Mouse (Mus musculus) embryo, embryonic 9.5 days (tissue): Measurements from ENCODE around the gene 6030458C11Rik.

Source experiments
- DNase-seq: peaks from one replicate; pipeline ENCODE4 v3.0.0-alpha.2; 2017; ENCODE audit errors: extremely low spot score

6030458C11Rik gene

DNA sequence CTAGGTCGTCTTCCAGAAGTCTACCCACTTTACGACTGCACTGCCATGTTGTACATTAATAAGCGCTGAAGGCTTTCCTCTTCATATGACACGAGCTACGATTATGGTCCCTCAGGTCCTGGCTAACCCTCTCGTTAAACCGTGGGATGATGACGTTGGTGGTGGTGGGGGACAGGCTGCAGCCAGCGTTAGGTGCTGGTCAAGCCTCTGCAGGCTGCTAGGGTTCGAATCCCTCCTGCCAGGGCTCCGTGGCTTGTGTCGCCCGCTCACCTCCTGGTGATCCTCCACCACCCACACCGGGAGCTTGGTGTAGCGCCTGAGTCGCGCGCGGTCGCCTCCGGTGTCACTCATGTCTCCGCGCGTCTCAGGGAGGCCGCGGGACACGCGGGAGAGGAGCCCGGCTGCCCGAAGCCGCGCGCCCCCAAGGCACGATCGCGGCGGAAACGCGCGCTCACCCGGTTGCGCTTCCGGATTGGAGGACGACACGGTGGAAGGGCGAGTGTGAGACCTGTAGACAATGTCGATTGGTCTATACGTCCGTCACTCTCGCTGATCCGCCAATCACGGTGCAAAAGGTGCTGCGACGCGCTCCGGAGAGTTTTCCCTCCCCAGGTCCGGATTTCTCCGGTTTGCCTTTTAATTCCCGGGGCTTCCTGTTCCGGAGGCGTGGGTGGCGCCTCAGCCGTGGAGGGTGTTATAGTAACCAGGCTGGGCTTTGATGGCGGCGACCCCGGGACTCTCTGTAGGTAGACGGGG, at the start of gene 6030458C11Rik, which contains the start of gene Drosha:
Gene 6030458C11Rik, minus strand, starts transcription at position 453 of the 756 bp plus-strand sequence.
Gene Drosha, plus strand, starts transcription at position 619 of the 756 bp plus-strand sequence.
- DNase-seq = peak; percentile 96

- DNase-seq = no peak
These were observed 42.8 kb upstream of the 6030458C11Rik start for GRCm38 (mm10) chr15:12867269-12867668.

GRCm38 (mm10) chr15:12865595-12866314, 41.3 kb upstream of the 6030458C11Rik start:
- no peak for DNase-seq

DNA sequence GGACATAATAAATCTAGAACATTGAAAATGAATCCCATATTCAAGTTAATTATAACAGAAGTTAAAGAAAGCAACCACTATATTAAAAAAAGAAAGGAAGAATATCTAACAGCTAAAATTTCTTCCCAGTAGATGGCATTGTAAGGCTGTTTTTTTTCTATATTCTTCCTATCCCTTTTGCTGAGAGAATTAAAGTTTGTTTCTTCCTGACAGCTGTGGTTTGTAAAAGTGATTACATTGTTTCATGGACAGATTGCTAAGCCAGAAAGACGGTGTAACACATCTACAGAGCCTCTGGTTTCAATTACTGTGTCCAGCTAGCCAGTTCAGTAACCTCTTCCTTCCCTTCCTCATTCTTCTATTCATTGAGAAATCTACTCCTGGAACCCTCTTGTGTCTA, 39.2 kb upstream of the 6030458C11Rik start:
- DNase-seq = no peak

GRCm38 (mm10) chr15:12862061-12862460, 37.6 kb upstream of the 6030458C11Rik start:
- no peak for DNase-seq

DNA sequence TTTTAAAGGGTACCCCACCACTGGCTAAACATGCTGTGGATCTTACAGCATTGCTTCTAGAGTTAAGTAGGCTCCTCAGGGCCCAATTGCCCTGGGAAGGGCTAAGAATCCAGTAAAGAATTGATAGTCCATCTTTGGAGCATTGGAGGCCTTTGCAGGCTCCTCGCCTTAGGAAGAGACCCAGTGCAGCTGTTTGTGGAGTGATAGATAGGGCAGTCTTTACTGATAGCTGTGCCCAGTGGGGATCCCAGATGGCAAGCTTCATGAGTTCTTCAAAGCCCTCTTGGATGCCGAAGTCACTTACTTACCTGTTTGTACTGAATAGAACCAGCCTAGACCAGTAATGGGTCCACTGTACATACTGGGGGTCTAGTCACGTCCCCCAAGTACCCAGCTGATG, 34.2 kb upstream of the 6030458C11Rik start:
- DNase-seq = no peak

DNA sequence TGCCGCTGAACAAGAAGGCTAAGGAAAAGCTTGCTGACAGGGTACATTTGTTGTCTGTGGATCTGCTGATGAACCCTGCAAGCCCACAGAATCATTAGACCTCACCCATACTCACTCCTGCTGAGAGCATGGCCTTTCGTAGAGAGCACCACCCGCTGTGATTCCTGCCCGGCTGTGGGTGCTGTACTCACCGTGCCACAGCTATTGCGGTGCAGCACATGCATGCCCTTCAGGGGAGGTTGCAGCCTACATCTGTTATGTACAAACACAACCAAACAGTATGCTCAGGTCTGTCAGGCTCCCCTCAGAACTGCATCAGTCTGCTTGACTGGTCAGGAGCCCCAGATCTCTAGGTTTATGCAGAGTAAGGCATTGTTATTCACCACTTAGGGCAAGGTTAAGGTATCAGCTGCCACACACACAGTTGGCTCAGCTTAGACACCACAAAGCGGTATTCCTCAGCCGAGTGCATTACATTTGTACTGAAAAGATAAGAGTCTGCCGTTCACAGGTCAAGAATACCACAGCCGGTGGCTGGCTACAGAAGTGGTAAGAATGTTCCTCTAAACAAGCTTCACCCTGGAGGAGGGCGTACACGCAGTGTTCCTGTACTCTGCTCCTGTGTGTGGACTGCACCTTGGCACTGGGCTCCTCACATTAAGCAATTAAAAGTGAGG, 33.5 kb upstream of the 6030458C11Rik start:
- DNase-seq = no peak

- DNase-seq = no peak
These were observed 32.3 kb upstream of the 6030458C11Rik start for GRCm38 (mm10) chr15:12856780-12857179.

- DNase-seq = no peak
These were observed 29.0 kb upstream of the 6030458C11Rik start for GRCm38 (mm10) chr15:12853471-12853870.

DNA sequence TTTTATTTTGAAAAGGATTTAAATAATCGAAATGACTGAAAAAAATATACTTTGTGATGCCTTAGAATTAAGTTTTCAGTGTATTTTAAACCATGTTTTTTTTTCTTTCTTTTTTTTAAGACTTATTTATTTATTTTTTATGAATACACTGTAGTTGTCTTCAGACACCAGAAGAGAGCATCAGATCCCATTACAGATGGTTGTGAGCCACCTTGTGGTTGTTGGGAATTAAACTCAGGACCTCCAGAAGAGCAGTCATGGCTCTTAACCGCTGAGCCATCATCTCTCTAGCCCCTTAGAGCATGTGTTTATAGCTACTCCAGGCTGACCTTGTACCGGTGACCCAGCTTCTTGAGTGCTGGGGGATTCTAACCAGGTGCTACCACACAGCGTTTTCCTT, 24.9 kb upstream of the 6030458C11Rik start:
- DNase-seq = no peak

DNA sequence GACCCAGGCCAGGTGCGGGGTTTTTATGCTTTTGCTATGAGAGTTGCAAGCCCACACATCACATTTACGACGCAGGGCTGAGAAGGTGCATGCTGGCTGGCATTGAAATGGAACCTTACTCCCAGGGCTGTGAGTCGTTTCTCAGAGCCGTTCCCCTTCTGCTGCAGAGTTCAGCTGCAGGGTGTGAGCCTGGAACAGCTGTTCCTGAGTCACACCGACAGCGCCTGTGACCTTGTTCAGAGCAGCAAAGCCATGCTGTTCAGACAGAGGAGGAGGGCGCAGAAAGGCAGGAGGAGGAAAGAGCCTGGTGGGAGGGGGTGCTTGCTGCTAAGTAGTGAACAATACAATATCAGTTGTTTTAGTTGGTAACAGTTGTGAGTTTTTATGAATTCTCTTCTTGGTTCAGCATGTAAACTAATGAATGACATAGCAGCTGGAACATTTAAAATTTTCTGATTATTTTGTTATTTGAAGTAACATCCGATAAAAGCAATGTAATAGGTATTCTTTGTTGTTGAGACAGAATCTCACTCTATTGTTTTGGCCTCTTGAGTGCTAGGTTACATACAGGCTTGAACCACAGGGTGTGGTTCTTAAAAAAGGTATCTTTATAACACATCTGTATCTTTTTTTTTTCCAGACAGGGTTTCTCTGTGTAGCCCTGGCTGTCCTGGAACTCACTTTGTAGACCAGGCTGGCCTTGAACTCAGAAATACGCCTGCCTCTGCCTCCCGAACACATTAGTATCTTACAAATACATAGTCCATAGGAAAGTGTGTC, 23.9 kb upstream of the 6030458C11Rik start:
- no peak for DNase-seq

DNA sequence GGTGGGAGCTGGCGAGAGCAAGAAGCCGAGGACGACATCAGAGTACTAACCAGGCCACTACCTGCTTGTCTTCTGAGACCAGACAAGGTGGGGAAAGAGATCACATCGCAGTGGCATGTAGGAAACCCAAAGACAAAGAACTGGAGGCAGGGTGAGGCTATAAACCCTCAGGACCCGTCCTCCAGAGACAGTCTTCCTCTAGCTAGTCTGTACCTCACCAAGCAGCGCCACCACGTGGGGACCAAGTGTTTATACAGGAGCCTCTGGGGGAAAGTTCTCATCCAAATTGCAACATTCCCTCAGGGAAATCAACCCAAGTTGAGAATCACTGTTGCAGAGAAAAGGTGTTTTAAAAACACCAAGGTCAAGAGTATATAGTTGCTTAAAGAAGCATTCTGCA, 18.4 kb upstream of the 6030458C11Rik start:
- DNase-seq = no peak

DNA sequence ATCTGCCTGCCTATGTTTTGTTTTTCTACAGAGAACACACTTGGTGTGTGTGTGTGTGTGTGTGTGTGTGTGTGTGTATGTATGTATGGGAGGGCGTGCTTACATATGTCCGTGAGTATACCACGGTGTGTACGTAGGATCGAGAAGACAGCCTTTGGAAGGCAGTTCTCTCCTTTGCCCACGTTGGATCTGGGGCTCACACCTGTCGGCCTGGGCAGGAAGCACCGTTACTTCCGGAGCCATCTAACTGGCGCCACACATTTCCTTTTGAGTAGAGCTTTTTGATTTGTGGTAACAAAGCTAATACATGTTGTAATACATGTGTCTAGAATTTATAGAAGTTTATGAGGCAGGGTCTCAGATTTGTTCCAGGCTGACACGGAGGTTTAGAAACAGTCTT, 16.3 kb upstream of the 6030458C11Rik start:
- DNase-seq = no peak

GRCm38 (mm10) chr15:12834231-12834630, 9.8 kb upstream of the 6030458C11Rik start:
- DNase-seq = no peak

- DNase-seq = no peak
These were observed 8.9 kb upstream of the 6030458C11Rik start for GRCm38 (mm10) chr15:12833385-12833784.

- DNase-seq = no peak
These were observed 8.2 kb upstream of the 6030458C11Rik start for GRCm38 (mm10) chr15:12832599-12832998.

GRCm38 (mm10) chr15:12829878-12830277, 5.4 kb upstream of the 6030458C11Rik start:
- no peak for DNase-seq

DNA sequence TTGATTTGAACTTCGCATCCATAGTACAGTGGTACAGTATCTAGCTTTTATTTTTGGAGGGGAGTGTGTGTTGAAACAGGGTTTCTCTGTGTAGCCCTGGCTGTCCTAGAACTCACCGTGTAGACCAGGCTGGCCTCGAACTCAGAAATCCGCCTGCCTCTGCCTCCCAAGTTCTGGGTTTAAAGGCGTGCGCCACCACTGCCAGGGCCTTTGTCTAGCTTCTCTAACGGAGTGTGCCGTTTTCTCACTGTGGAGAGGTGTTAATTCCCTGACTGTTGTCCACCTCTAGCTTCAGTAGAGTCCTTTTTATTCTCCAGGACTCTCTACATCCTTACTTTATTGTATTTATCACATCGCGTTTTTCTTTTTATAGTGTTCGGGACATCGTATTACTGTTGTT, 959 bp upstream of the 6030458C11Rik start:
- no peak for DNase-seq

GRCm38 (mm10) chr15:12824965-12825364, 516 bp upstream of the 6030458C11Rik start:
- no peak for DNase-seq

- DNase-seq = no peak
These were observed 862 bp downstream of the 6030458C11Rik start for GRCm38 (mm10) chr15:12823455-12824119.
